Mouse (Mus musculus) retina, postnatal 7 days (tissue): ENCODE data around the gene Sema5a.

Source experiments
- DNase-seq: peaks from one replicate; pipeline ENCODE4 v3.0.0-alpha.2; 2012; ENCODE audit warnings: low read depth, low spot score

Gene Sema5a

GRCm38 (mm10) chr15:32300991-32301390, 56.4 kb downstream of the Sema5a start:
- no peak for DNase-seq

DNA sequence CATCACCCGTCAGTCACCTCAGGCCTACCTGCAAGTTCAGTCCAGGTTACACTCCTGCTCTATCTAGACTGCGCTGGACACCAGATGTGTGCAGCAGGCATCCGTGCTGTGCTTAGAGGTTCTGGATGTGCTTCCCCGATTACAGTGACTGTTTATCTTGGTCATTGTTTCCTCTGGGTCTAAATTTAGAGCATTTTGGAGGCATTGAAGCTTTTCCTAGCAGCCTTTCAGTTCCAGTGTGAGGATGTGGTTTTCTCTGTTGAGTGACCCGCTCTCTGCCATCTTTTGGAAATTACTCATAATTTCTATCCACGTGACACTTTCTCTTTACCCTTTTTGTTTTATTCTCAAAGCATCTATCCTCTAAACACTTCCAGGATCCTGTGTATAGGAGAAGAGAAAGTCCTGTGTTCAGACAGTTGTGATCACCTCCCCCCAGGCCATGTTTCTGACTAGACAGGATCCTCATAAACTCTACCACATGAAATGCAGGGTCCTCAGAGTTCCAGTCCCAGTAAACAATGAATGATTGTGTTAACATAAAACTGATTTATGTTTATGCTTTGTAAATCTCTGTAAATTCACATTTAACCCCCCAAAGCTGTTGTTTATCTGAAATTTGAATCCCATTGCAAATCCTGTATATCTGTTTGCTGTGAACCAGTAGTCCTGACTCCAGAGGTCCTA, 62.1 kb downstream of the Sema5a start:
- DNase-seq: no peak

DNA sequence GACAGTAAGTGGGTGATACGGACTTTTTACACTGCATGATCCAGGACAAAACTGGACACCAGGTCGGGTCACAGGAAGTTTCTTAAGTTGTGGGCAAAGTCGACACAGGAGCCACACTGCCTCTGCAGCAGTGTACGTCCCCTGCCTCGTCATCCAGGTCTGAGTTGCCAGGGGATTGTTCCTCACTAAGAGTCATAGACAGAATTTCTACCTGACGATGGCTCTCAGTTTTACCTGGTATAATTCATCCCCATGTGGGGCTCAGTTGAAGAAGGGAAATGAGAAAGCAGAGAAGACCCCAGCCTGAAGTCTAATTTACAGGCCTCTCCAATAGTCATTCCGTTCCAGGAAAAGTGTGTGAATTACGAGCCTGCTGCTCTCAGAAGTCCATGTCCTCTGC, 66.2 kb downstream of the Sema5a start:
- DNase-seq: no peak

DNA sequence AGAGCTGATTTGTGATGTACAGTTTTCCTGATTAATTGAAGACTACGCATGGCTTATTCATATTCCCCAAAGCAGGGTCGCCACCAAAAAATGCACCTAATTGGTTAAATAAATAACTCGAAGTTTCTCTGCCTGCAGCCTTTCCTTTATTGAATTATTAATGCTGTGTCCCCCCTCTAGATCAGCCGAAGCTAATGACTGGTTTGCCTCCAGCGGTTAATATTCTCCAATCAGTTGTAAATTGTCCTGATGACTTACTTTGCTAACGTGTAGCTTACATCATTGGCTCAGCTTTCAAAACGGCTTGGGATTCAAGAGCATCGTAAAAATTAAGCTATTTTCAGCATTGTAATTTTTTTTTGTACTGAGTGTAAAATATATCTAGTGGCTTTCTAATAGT, 66.7 kb downstream of the Sema5a start:
- DNase-seq: no peak

- no peak for DNase-seq
These were observed 72.5 kb downstream of the Sema5a start for GRCm38 (mm10) chr15:32317074-32317473.

DNA sequence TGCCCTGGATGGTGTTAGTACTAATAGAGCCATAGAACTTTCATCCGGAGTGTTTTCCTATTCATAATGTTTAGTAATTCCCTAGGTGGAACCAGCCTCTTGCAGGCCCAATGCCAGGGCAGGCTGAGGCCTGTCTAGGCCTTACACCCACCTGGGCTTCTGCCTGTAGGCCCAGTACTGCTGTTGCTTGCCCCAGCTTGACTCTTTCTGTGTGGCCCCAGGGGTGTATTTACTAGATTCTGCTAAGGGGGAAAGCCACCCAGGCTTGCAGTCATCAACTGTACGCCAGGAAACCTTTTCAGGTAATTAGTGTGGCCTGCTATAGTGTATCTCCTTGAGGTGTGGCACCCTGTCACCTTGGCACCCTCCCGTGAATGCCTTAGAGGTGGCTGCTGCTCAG, 76.1 kb downstream of the Sema5a start:
- no peak for DNase-seq

GRCm38 (mm10) chr15:32322455-32323220, 78.0 kb downstream of the Sema5a start:
- DNase-seq: no peak

DNA sequence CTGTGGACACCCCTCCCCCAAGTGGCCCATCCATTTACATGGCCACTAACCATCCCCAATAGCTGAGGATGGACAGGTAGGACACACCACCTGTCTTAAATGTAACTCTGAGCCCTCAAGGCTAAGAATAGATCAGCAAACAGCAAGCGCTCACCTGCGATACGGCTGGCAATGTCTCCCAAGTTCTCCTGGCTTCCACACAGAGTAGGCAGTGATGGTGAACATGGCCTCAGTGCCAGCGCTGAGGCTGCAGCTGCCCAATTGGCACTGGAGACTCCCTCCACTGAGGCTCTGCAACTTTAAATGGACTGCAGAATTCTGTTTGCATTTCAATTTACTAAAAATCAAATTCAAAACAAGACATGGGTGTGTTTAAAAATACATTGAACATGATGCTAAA, 78.6 kb downstream of the Sema5a start:
- DNase-seq: no peak

DNA sequence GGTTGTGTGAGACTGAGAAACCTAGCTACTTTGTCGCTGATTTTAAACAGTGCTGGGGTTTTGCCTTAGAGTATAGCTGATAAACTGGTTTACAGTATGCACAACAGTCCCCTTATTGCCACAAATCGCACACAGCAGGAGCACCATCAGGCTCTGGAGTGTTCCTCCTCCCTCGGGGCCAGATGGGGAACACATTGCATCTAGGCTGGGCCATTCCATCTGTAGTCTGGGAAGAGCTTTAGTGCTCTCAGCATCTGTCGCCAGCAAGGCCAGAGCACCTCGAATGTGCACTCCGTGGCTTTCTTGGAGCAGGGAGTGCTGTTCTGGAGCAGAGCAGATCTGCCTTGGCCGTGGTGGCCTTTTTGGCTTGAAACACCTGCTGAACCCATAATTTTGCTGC, 79.5 kb downstream of the Sema5a start:
- no peak for DNase-seq

GRCm38 (mm10) chr15:32328370-32329004, 83.9 kb downstream of the Sema5a start:
- no peak for DNase-seq

- no peak for DNase-seq
These were observed 85.2 kb downstream of the Sema5a start for GRCm38 (mm10) chr15:32329670-32330330.

DNA sequence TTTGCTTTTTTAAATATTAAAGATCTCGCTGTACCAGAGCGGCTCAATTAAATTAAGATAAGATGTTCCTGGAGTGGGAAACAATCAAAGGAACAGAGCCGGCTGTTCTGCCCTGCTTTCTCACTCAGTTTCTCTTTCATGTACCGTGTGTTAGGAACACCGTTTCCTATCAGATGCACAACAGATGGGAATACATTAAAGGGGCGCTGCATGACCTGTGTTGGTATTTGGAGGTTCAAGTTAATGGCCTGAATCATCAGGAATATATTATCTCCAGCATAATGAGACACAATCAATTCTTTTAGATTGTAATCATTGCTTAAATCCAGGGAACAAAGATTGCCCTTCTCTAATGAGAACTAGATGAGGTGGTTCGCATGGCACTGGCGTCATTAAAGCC, 85.8 kb downstream of the Sema5a start:
- no peak for DNase-seq

DNA sequence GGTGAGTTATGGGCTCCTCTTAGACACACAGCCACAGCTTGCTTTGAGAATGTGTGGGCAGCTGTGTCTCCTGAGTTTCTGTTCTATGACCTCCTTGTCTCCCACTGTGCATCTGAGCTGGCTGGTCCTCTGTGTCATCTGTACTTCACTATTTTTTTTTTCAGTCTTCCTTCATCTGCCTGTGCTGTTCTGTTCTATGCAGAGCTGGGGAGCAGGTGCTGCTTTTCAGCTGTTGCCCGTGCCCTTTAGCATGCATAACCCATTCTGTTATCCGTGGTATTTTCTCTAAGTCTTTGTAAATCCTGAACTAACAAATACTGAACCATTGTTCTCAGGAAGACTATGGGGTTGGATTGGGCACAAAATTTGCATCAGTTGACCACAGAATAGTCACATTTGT, 86.4 kb downstream of the Sema5a start:
- DNase-seq: no peak

- no peak for DNase-seq
These were observed 88.8 kb downstream of the Sema5a start for GRCm38 (mm10) chr15:32333456-32333855.

DNA sequence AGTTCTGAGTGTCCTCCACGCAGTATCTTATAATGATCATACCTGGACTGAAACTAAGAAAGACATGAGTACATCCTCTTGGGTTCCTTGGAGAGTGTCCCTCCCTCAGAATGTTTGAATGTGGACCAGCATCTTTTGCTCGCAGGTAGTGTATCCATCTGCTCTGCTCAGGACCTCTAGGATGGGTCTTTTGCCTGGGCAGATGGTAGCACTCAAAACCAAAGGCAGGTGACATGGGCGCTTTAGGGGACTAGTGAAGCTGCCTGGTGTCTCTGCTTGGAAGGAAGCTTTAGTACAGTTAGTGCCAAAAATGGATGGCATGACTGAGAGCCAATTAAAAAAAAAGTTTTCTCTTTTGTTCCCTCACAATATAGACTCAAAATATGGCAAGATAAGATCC, 93.2 kb downstream of the Sema5a start:
- DNase-seq: no peak

DNA sequence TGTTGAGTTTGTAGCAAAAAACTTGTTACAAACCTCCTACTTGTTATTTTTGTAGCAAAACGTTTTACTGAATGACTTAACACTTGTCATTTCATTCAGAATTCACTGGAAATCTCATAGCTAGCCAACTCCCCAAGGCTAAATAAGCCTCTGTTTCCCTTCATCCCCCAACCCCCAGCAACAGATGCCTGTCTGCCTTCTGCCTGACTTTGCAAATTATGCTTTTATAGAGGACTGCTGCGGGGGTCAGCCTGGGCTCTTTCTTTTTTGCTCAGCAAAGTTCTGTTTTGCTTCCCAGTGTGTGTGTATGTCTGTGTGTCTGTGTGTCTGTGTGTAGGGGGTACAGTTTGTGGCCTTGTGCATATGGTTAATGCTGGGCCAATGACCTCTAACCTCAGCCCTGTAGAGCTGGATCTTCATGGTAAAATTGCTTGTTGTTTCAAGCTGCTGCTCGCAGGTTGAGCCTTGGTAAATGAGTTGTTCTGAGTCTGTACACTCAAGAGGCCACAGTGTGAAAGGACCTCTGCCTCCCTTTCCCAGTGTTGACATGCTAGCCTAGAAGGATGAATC, 94.2 kb downstream of the Sema5a start:
- DNase-seq: no peak

DNA sequence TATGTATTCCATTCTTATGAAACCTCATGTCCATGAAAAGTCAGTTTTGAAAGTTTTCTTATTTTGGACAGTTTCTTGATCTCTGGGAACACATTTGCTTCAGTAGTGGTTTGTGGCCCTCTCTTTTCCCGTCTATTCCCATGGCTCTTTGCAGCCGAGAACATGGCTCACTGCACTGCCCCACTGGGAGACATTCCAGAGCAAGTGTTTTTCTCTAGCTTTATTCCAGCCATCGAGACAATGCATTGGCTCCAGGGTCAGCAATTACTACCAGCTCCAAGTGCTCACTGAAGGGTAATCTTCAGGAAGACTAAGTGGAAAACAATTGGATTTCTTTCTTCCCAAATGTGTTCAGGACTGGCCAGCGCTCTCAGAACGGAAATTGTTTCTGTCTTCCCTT, 94.8 kb downstream of the Sema5a start:
- DNase-seq: no peak

DNA sequence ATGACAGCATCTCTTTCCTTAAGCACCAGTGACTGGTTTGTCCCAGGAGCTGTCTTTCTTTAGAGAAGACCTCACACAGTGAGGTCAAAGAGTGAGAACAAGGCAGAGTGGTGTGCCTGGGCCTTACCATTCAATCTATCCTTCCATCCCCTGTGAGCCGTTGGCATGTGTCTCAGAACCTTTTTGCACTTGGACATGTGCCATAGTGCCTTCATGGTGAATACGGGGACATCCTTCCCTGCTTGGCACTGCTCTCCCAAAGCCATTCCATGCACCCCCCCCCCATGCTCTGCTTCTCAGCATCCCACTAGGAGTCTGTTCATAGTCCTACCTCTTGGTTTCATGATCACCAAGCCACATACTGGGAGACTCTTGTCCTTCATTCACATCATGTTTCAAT, 96.8 kb downstream of the Sema5a start:
- no peak for DNase-seq

GRCm38 (mm10) chr15:32343544-32343943, 98.9 kb downstream of the Sema5a start:
- DNase-seq: no peak

DNA sequence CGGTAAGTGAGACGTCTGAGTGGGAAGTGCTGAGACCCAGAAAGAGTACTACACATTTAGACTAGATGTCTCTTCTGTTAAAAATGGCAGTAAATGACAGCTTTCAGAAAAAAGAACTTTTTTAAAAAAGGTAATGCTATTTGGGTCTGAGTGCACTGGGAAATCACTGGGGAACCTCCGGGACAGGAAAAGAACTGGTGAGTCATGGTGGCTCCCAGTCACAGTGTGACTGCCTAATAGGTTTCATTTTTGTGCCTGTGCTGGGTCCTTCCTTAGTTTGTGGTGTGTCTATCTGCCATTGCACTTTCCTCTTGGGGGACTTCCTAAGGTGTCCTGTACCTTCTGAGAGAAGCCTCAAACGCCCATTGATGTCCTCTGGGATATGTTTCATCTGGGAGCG, 102.7 kb downstream of the Sema5a start:
- no peak for DNase-seq

GRCm38 (mm10) chr15:32349276-32349675, 104.7 kb downstream of the Sema5a start:
- DNase-seq: no peak

- no peak for DNase-seq
These were observed 108.4 kb downstream of the Sema5a start for GRCm38 (mm10) chr15:32352995-32353394.
